Mouse (Mus musculus): ENCODE results near the gene Synj1. TPM values are rescaled to one million over a fixed set of nuclear protein-coding genes. Genes with fewer than 3 reads are reported as not detected.

Gene Synj1
- polyA plus RNA-seq, 1 experiment: 9.6 TPM

DNA sequence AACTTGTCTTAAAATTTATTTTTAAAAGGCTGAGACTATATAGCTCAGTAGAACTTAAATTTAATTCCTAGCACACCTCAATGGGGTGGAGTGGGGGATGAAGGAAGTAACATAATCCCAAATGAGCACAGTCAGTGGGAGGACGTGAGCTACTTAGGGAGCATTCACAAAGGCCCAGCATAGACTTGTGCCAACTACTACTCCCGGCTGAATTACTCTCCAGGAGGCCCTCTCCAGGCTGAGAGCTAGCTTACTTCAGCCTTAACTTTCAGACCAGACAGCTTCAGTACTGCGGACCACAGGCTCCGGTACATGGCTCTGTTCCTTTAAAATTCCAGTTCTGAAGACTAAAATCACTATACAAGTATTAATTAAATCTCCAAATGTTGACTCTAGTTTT, 15.2 kb upstream of the Synj1 start:
- Histone ChIP-seq H3K4me3 (ENCODE audit: insufficient read depth, low read depth, low read length) (no peak overlapping the region), H3K4me1 (ENCODE audit: control insufficient read depth, insufficient read depth, insufficient read length, low read length) (no peaks in the 10 kb centered on the region), H3K27ac (replicated peaks; ENCODE audit: low read depth, low read length) (no peak overlapping the region)

DNA sequence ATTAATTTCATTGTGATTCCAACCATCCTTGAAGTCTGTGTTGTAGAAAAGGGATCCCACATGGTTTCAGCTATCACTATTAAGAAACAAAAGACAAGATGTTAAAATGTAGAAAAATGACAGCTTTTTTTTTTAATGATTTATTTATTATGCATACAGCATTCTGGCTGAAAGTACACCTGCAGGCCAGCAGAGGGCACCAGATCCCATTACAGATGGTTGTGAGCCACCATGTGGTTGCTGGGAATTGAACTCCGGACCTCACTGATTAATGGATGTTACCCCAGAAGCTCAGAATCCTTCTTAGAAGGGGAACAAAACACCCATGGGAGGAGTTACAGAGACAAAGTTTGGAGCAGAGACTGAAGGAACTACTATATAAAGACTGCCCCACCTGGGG, 12.3 kb upstream of the Synj1 start:
- no peak overlapping the region for H3K4me3 ChIP-seq (ENCODE audit: insufficient read depth, low read depth, low read length)
- no peaks in the 10 kb centered on the region for H3K4me1 ChIP-seq (ENCODE audit: control insufficient read depth, insufficient read depth, insufficient read length, low read length)

DNA sequence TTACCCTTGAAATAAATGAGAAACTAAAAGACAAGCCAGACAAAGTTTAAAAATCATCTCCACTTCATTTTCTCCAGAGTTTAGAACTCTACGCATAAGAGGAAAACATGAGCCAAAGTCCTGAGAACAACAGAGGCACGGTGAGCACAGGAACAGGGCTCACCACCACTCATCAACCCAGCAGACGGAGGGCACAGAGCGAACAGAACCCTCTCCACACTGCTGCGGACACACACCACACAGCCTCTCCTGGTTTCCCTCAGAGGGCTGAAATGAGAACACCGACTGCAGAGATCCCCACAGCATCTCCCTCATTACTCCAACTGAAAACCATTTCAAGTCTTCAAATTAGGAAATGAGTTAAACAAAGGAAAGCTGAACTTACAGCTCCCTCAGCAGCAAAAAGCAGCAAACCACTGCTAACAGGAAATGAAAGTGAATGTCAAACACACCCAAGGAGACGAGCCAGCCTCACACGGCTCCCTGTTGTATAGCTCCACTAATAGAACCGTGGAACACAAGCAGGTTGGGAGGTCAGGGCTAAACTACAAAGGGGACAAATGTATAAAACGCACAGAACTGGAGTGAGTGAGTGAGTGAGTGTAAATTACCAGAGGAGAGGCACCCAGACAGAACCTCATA, 9.9 kb upstream of the Synj1 start:
- Histone ChIP-seq H3K27ac (replicated peaks; ENCODE audit: low read depth, low read length) (peak overlapping the region; percentile 17), H3K4me3 (ENCODE audit: insufficient read depth, low read depth, low read length) (no peak overlapping the region), H3K4me1 (ENCODE audit: control insufficient read depth, insufficient read depth, insufficient read length, low read length) (no peaks in the 10 kb centered on the region)

More for the DNA sequence above, 12.3 kb upstream of the Synj1 start:
- no peak overlapping the region for H3K27ac ChIP-seq (replicated peaks; ENCODE audit: low read depth, low read length)

DNA sequence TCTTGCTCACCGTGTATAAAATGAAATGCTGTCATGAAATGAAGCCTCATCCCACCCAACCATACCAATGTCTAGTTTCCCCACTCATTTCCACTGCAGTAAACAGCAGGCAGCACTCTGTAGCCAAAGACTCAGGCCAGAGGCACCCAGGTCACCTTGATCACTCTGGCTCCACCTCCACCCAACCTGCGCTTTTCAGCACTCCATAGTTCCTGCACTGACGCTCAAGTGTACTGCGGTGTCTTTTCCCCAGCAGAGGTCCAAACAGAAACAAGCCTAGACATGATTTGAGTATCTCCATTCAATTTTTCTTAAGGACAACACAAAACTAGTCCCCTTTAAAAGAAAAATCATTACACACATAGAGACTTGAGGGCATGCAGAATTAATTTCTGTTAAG, 8.4 kb upstream of the Synj1 start:
- Histone ChIP-seq H3K4me1 (ENCODE audit: control insufficient read depth, insufficient read depth, insufficient read length, low read length) (no peaks in the 10 kb centered on the region), H3K4me3 (ENCODE audit: insufficient read depth, low read depth, low read length) (no peak overlapping the region), H3K27ac (replicated peaks; ENCODE audit: low read depth, low read length) (no peak overlapping the region)

DNA sequence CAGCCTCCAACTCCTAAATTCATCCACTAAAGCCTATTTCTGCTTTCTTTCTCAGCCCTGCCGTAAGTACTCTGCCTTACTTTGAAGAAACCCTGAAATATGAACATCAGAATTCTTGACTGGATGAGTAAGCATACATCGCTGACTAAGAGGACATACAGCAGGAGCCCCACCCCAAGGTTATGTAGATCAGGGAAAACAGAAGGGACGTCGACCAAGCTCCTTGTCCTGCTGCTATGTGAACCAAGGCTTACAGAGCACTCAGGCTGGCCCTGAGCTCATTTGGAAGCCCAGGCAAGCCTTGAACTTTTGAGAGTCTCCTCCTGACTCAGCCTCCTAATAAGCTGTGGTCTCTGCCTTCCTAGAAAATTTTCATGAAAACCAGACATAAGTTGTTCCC, 4.7 kb upstream of the Synj1 start:
- H3K4me3 ChIP-seq (ENCODE audit: insufficient read depth, low read depth, low read length): no peak overlapping the region
- H3K4me1 ChIP-seq (ENCODE audit: control insufficient read depth, insufficient read depth, insufficient read length, low read length): no peaks in the 10 kb centered on the region
- no peak overlapping the region for H3K27ac ChIP-seq (replicated peaks; ENCODE audit: low read depth, low read length)

DNA sequence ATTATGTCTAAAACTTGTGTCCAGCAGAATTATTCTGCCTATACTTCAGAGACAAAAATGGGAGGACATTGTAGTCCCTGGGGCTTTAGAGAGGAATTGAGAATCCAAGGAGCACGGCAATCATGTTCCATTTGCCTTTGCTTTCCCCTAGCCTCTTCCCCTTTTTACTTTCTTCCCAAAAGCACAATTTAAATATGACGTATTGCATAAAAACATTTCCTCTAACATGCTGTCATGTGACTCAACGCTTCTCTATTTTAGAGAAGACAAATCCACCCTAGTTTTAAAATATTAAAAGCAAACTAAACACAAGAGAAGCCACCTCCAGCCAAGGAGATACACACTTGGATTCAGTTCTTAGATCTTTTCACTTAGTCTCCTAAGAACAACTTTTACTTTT, 739 bp upstream of the Synj1 start:
- Histone ChIP-seq H3K4me1 (ENCODE audit: control insufficient read depth, insufficient read depth, insufficient read length, low read length) (peaks cover 3% of the 10 kb centered on the region; the same call in 1 of the 2 replicates), H3K27ac (replicated peaks; ENCODE audit: low read depth, low read length) (peak overlapping the region; percentile 80), H3K4me3 (ENCODE audit: insufficient read depth, low read depth, low read length) (peak overlapping the region; percentile 85)

DNA sequence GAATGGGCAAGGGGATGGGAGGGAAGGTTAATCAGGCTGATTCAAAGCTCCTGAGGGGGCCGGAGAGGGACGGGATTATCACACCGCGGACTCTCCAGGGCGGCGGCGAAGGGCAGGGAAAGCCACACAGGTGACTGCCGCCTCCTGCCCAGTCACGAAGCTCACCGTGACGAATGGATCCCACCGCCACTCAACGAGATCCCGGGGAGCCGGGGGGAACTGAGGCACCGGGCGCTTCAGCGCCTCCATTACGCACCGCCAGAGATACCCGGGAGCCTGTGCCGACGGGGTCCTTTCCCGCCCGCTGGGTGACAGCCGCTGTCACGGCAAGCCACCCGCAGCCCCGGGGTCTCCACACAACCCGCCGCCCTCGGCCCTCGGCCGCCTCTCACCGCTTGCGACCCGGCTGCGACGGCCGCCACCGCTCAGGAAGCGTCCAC, 507 bp downstream of the Synj1 start:
- Histone ChIP-seq H3K4me3 (ENCODE audit: insufficient read depth, low read depth, low read length) (peak overlapping the region; percentile 79), H3K27ac (replicated peaks; ENCODE audit: low read depth, low read length) (peak overlapping the region; percentile 73), H3K4me1 (ENCODE audit: control insufficient read depth, insufficient read depth, insufficient read length, low read length) (peaks cover 3% of the 10 kb centered on the region; the same call in 1 of the 2 replicates)

DNA sequence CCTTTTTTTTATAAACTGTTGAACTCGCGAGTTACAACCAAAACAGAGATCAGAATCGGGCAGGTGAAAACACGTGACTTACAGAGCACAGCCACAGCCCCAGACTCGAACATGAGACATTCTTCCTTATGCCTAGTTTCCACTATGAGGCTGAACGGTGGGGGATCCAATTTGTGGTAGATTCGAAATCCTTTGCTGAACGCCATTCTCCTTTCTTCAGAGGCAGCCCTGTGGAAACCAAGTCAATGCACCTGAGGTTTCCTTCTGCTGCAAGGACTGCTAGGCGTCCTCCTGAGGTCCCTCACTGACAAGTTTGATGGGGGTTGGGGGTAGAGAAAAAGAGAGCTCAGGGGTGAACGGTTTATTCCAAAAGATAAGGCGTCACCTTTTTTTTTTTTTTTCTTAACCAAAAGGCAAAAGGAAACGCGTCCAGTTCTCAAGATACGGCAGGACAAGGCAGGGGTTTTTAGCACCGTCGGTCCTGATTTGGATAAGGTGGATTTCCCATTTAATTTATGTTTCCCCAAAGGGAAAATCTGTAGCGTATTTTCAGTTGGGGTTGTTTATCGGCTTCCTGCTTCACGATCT, 1.1 kb downstream of the Synj1 start:
- Histone ChIP-seq H3K4me1 (ENCODE audit: control insufficient read depth, insufficient read depth, insufficient read length, low read length) (peaks cover 3% of the 10 kb centered on the region; the same call in 1 of the 2 replicates), H3K4me3 (ENCODE audit: insufficient read depth, low read depth, low read length) (peak overlapping the region; percentile 79), H3K27ac (replicated peaks; ENCODE audit: low read depth, low read length) (peak overlapping the region; percentile 73)

DNA sequence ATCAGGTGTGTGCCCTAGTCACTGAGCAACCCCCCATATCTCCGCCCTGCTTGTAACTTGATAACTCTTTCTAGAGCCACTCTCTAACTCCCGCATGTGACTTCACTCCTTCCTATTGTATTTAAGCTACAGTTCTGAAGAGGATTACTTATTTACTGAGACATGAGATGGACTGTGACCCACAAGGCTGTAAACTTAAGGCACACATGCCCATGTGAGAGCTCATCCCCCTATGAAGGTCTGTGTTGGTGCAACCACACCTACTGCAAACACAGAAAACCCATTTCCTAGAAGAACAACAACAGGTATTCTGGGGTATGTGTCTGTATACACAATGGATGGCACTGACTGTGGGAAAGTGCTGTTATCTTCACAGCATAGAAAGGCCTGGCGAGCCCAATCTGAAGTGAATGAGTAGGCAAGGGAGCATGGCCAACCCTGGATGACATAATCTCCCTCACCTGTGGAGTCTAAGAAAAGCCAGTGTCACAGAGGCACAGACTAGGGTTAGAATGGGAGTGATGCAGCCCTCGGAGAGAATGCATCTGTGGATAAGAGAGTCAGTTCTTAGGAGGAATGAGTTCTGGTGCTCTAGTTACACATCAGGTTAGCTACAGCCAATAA, 6.1 kb downstream of the Synj1 start:
- Histone ChIP-seq H3K27ac (replicated peaks; ENCODE audit: low read depth, low read length) (no peak overlapping the region), H3K4me1 (ENCODE audit: control insufficient read depth, insufficient read depth, insufficient read length, low read length) (peaks cover 9% of the 10 kb centered on the region), H3K4me3 (ENCODE audit: insufficient read depth, low read depth, low read length) (no peak overlapping the region)

DNA sequence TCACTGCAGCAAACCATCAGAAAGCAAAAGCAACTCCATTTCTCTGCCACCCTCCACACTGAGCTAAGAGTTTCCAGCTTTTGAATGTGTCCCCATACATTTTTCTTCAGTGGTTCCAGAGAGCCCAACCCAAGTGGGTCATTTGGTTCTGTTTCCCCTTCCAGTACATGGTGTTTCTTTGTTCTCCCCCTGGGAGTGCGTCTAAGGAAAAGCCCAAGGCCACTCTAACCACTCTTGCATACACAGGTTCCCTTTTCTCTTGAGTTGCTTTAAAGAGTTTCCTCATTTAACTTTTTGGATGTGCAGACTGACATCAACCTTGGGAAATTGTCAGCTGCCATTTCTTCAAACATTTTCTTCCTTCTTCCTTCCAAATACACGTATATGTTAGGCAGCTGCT, 10.0 kb downstream of the Synj1 start:
- Histone ChIP-seq H3K27ac (replicated peaks; ENCODE audit: low read depth, low read length) (peak overlapping the region; percentile 23; the same call in 1 of the 2 replicates), H3K4me1 (ENCODE audit: control insufficient read depth, insufficient read depth, insufficient read length, low read length) (peaks cover 6% of the 10 kb centered on the region), H3K4me3 (ENCODE audit: insufficient read depth, low read depth, low read length) (no peak overlapping the region)

DNA sequence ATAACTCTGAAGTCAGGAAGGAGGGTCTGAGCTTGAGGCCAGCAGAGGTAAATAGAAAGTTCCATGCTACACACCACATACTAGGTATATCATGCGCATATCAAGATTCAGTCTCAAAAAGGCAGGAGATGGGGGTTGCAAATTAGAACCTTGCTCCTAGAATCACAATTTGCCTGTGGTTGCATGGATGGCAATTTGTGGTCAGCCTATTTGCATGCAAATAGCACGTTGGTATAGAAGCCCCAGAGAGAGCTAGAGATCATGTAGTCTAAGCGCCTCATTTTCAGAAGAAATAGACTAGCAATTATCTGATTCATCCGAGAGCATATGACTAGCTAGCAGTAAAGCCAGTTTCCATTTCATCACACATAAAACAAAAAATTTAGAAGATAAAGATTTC, 11.3 kb downstream of the Synj1 start:
- peaks cover 11% of the 10 kb centered on the region for H3K4me1 ChIP-seq (ENCODE audit: control insufficient read depth, insufficient read depth, insufficient read length, low read length)
- H3K4me3 ChIP-seq (ENCODE audit: insufficient read depth, low read depth, low read length): no peak overlapping the region
- H3K27ac ChIP-seq (replicated peaks; ENCODE audit: low read depth, low read length): no peak overlapping the region

DNA sequence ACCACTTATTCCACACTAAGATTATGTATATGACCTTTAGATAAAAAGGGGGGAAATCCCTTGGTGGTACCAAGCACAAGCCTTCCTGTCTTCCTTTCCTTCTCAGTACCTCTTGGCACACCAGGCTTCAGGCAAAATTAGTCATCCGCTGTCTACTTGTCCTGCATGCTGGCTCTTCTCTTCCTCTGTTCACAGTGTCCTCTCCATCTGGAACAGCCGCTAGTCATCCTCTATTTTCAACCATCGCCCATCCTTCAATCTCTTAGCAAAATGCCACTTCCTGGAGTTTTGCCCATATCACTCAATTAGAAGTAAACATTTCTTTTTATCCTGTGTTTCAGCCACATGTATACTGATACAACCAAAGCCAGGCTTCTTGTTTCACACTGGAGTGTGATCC, 13.3 kb downstream of the Synj1 start:
- H3K4me1 ChIP-seq (ENCODE audit: control insufficient read depth, insufficient read depth, insufficient read length, low read length): peaks cover 5% of the 10 kb centered on the region
- no peak overlapping the region for H3K27ac ChIP-seq (replicated peaks; ENCODE audit: low read depth, low read length)
- no peak overlapping the region for H3K4me3 ChIP-seq (ENCODE audit: insufficient read depth, low read depth, low read length)

DNA sequence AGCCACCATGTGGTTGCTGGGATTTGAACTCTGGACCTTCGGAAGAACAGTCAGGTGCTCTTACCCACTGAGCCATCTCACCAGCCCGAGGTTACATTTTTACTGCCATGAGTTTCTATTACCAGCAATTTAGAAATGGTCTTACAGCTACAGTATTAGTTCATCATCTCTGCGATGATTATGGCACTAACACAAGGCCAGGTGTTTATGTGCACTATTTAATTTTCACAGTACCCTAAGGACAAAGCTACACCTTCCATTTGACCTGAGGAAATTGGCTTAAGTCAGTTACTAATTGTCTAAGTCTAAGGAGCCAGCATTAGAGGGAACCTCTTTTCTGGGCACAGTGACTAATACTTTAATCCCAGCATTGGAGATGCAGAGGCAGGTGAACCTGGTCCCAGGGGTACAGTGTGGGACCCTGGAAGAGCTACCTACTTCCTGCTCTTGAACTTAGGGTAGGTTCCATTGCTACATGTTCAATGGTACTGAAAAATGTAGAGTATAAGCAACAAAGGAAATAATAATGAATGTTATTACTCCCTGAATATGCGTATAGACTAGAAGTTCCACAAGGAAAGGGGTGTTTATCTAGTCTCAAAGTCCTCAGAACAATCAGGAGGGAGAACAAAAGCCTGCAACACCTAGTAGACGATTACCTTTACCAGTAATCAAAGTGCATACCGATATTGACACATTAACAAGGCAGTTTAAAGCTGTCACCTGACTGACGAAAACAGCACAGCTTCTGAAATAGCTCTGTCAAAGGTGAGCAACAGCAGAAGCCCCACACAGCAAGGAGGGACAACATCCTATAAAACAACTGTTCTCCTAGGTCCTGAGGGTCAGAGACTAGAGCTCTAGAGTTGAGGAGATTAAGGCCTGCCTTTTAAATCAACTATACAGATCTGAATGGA, 14.5 kb downstream of the Synj1 start:
- no peak overlapping the region for H3K27ac ChIP-seq (replicated peaks; ENCODE audit: low read depth, low read length)
- no peak overlapping the region for H3K4me3 ChIP-seq (ENCODE audit: insufficient read depth, low read depth, low read length)
- H3K4me1 ChIP-seq (ENCODE audit: control insufficient read depth, insufficient read depth, insufficient read length, low read length): peaks cover 5% of the 10 kb centered on the region

DNA sequence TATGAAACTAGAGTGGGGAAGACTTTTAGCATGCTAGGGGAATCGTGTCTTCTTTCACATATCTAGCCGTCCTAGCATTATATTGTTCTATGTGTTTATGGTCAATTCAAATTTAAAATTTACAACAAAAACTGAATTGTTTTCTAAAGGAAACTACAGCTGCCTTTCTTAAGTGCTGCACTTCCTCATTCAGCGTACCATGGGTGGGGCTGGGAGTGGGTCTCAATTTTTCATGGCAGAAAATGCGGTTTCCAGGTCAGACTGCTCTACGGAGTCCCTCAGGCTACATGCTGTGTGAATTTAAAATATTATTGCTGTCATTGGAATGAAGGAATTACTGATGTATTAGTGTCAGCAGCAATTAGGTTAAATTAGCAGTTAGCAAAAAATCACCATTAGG, 15.6 kb downstream of the Synj1 start:
- Histone ChIP-seq H3K4me3 (ENCODE audit: insufficient read depth, low read depth, low read length) (no peak overlapping the region), H3K27ac (replicated peaks; ENCODE audit: low read depth, low read length) (0 out of 2 replicates have a peak overlapping the region, but pooled peaks have one; percentile 18), H3K4me1 (ENCODE audit: control insufficient read depth, insufficient read depth, insufficient read length, low read length) (peaks cover 5% of the 10 kb centered on the region)

DNA sequence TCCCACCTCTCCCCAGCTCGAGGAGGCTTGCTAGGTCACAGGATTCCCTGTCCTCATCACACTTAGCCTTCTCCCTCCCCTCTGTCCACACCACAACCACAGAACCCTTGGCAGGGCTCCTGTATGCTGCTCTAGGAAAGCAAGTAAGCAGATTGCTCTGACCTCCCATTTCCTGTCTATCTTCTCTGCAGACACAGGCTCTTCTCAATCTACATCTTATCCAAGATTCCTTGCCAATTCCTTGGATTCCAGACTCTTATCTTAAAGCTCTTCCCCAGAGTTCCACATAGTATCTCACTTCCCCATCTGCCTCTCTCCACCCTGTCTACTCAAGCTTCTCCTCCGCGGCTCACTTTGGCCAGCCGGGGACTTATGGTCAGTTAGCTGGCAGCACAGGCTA, 16.1 kb downstream of the Synj1 start:
- Histone ChIP-seq H3K4me3 (ENCODE audit: insufficient read depth, low read depth, low read length) (no peak overlapping the region), H3K4me1 (ENCODE audit: control insufficient read depth, insufficient read depth, insufficient read length, low read length) (peaks cover 5% of the 10 kb centered on the region), H3K27ac (replicated peaks; ENCODE audit: low read depth, low read length) (peak overlapping the region; percentile 46)
